Mouse (Mus musculus): ENCODE measurements around the gene Tatdn2.
"Not testable (repeated sequence)": the region's sequence is repeated elsewhere in the genome, so short reads cannot be mapped to it uniquely, and the experiment has no call there.

Gene Tatdn2

DNA sequence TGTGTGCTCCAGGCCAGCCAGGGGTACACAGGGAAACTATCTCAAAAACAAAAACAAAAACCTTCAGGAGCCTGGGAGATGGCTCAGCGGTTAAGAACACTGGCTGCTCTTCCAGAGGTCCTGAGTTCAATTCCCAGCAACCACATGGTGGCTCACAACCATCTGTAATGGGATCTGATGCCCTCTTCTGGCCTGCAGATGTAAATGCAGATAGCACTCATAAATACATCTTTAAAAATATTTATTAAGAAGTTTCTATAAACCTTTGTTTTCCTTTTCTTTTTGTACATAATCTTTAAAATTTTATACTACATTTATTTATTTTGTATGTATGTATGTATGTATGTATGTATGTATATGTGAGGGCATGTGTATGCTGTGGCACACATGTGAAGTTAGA lies 24.8 kb upstream of the Tatdn2 start:
- DNase-seq (ENCODE audit: low spot score in 2 of 2), result not testable (repeated sequence)

DNA sequence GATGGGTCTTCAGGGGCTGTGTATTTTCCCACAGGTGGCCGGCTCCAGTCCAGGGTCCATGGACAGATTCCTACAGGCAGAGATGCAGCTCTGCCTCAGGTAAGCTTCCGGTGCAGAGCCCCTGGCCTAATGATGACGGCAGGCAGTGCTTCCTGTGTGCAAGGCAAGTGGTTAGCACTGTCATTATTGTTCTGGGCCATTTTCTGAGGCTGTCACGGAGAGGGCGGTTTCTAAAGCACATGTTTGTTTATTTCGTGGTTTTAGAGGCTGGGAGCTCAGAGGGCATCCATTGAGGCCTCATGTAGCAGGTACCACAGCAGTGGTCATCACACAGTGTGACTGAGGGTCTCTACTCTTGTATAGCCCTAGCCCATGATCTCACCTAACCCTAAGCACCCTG lies 23.9 kb upstream of the Tatdn2 start:
- DNase-seq (ENCODE audit: low spot score in 2 of 2), result no peak

DNA sequence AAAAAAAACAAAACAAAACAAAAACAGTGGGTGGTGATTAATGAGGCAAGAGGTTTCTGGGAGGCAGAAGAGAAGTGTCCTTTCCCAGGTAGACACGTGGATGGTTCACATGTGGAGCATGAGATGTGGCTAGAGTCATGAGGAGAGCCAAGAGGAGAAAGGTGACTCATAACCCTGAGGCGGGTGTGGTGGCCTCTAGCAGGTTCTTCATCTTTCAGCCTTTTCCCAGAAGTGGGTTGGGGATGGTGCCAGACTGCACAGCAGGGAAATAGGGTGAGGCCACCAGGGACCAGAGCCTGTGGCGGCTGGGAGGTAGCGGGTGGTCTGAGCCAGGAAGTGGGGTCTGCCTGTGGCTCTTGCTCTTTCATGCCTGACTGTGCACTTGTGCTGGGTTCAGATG lies 21.6 kb upstream of the Tatdn2 start:
- DNase-seq (ENCODE audit: low spot score in 2 of 2), result no peak

DNA sequence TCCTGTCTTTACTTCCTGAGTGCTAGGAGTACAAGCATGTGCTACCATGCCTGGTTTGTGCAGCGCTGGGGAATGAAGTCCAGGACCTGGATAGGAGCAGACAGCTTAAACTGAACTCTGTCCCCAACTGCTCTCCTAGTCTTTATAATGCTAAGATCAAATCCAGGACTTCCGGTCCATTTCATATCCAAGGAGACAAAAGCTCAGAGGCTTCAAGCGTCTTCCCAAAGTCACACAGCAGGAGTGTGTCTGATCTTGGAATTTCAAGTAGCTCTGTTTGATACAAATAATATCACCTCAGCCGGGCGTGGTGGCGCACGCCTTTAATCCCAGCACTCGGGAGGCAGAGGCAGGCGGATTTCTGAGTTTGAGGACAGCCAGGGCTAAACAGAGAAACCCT lies 20.9 kb upstream of the Tatdn2 start:
- DNase-seq (ENCODE audit: low spot score in 2 of 2), result no peak

DNA sequence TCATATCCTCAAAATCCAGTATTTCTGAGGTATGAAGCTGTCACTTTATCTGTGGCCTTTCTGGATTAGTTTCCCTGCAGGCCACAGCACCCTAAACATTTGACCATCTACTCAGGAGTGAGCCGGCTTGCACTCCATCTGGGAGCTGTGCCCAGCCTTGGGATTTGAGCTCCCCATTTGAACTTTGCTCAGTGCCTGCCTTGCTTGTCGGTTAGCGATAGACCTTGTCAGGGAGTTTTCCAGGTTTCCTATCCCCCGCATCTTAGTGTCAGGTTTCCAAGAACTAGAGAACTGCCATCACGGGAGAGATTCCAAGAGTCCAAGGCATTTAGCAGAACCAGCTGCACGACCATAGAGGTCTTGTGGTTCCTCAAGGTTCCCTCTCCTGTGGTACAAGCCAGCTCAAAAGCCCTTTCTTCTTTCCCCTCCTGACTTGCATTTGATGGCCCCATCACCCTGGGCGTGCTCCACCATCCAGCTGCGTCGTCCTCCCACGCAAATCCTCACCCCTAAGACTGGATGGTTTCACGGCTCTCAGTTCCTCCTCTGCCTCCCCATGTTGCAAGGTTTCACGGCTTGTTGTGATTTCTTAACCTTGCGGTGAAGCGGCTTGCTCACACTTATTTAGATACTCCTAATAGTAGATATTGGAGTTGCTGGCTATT lies 19.6 kb upstream of the Tatdn2 start:
- no peak for DNase-seq (ENCODE audit: low spot score in 2 of 2)

DNA sequence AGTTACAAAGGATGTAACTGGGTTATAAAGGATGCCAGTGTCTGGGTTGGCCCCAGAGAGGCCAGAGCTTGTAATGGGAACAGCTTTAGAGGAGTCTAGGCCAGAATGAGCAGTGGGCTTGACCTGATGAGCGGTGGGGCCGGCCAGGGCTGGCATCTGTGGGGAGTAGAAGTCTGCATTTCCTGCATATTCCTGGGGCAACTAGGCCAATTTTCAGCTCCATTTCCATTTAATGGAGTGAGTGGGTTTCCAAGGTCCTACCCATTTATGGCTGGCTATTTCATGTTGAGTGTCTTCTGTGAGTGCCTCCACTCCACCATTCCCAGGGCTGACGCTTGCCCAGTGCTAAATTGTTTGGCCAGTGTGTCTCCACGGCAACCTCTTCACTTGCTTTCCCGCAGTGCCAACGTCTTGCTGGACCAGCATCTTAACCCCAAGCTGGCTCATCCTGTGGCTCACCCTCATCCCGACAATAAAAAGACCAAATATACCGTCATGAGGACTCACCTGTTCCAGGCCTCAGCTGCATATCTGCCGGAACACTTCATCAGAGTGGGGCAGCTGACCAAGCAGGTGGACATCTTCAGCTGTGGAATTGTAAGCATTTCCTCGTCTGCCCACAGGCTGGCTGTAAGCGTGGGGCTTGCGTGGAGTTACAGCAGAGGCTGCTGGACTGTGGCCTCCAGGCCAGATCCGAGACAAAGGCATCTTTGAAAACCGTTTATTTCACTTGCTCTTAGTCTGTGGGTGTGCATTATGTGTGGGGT lies 18.4 kb upstream of the Tatdn2 start:
- DNase-seq (ENCODE audit: low spot score in 2 of 2), result peak in 1 of 2 experiments; percentile 14

DNA sequence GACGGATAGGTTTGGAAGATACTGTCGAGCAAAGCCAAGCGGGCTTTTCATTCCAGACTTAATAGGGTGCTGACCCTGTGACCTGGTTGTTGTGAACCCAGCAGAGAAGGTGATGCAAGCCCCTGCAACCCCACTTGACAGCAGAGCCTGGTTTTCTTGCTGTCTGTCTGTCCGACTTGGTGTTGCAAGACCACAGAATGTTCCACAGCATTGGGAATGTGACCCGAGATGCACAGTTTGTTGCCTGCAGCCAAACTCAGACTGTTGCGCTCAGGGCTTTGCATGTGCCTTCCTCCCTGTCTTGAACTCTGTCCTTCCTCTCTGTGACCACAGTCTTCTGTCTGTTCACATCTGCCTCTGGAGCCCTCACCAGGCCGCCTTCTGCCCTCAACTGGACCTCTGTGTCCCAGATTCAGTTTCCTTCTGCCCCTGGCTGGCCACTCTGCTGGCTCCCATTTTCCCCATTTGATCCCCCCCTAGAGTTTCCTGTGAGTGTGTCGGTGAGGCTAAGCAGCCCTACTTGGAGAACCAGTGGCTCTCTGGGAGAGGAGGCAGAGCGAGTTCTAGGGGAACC lies 16.8 kb upstream of the Tatdn2 start:
- no peak for DNase-seq (ENCODE audit: low spot score in 2 of 2)

DNA sequence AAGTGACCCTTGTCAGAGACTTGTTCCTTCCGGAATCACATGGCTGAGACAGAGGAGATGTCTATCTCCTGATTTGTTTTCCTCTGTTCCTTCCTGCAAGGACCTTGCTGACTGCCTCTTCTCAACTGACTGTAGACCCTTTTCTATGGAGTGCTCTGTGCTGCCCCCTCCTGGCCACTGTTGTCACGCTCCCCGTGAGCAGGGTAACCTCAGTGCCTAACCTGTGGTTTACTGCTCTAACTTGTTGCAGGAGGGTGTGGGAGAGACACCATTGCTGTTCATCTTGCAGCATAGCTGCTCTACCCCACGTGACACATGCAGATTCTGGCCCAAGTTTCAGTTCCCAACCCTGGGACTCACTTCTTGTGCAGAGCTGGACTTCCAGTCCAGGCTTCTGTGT lies 15.6 kb upstream of the Tatdn2 start:
- peak; percentile 44 to 68 for DNase-seq (ENCODE audit: low spot score in 2 of 2)

DNA sequence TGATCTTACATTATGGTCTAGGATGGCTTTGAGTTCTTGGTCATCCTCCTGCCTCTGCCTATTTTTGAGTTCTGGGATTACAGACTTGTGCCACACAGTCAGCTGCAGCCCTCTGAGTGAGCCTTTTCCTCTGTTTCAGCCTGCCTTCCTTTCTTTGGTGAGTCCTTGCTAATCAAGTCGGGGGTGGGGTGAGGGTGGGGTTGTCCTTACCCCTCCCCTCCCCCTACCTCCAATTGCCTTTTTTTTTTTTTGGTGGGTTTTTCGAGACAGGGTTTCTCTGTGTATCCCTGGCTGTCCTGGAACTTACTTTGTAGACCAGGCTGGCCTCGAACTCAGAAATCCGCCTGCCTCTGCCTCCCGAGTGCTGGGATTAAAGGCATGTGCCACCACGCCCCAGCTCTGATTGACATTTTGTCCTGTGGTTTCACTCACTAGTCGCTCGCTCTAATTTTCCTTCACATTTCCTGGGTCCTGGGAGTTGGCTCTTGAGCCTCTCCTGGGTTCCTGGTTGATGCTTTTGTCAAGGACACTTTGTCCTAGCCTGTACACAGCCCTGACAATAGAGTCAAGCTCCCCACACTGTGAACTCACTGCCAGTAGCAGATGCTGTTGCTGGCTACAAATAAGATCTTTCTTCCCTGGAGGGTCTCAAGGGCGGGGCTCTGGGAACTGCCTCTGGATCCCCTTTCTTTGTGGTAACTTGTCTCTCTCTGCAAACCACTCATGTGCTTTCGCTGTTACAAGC lies 13.6 kb upstream of the Tatdn2 start:
- no peak for DNase-seq (ENCODE audit: low spot score in 2 of 2)

DNA sequence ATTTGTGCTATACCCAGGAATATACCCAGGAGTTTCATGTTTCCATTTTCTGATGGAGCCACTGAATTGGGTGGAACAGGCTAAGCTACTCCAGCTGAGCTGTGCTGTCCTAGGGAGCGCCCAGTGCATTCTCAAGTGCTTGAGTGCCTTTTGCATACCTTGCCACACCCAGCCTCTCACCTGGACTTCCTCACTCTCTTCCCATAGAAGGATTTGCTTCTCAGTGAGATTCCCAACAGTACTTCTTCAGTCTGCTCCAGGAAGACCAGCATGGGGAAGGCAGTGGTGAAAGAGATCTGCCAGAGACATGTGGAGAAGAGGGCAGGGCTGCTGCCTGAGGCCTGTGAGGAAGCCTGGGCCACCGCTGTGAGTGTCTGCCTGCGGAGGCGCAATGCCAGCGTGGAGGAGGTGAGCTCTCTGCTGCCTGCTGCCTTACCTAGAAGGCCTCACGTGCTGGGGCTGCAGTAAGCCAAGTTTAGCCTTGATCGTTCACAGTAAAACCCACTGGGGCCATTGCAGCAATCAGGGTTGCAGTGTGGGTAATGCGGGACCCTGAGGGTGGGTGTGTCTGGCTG lies 10.2 kb upstream of the Tatdn2 start:
- DNase-seq (ENCODE audit: low spot score in 2 of 2), result no peak

DNA sequence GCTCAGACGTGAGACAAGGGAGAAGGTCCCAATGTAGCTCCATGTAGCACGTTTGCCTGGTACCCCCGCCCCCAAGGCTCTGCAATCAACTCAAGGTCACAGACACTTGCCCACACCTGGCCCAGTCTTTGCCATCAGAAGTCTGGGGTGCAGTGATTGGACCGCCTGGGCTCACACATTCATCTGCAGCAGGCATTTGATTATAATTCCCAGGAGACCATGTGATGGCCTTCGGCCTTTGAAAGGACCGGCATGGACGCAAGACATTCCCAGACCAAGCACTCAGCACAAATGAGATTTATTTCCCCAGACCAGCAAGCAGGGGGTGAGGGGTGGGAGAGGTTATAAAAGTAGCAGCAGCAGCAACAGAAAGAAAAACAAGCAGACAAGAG lies 6.8 kb upstream of the Tatdn2 start:
- DNase-seq (ENCODE audit: low spot score in 2 of 2), result no peak

DNA sequence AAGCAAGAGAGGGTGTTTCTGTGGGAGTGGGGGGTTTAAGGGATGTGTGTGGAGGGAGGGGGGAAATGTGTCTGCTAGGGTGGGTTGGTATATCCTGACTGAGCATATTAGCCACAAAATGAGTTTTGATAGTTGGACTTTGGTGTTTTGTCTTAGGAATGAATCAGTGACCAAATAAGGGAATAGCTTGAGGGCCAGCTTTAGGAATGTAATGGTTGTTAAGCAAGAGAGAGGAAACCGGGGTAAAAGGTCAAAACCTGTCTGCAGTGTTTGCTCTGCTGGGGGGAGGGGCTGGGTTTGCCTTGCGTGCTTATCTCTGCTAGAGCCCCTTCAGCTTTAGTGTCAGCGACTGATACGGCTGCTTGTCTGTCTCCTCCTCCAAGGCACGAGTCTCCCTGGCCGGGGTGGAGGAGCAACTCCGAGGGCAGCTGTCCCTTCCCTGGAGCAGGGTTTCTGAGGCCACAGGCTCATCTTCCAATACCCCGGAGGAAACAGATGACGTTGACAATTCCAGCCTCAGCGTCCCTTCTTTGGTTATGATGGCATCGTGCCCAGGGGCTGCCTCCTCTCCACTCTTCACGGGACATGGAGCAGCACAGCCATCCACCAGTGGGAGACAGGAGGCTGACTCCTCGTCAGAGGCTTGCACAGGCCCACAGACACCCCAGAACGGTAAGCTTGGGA lies 6.3 kb upstream of the Tatdn2 start:
- DNase-seq (ENCODE audit: low spot score in 2 of 2), result no peak

DNA sequence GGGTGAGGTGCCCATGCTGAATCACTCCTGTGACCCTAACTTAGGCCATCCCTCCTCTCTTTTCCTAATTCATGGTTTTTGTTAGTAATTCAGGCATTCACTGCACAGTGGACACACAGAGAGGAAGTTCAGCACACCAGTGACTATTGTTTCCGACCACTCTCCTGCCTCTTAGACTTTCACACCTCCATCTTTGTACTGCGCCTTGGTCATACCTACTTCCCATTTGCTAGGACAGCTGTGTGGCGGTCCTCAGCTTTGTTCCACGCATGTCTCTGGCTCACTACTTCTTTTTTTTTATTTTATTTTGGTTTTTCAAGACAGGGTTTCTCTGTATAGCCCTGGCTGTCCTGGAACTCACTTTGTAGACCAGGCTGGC lies 5.8 kb upstream of the Tatdn2 start:
- no peak for DNase-seq (ENCODE audit: low spot score in 2 of 2)

DNA sequence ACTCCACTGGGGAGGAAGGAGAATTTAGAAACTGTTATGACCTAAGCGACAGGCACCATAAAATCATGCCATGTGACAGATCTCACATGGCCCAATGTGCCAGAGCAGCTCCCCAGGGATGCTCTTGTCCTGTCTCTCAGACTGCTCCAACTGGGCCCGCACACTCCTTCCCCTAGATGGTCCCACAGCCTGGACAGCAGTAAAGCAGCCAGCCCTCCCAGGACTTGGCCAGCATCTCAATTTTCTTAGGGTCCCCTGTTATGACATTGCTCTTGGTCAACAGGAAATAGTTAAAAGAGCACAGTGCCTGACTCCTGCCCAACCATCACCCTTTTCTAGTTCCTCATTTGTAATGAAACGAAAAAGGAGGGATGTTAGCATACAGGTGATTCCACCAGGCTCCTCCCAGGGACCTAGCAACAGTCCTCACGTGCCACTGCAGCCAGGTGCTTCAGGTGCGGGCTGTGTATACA lies 4.2 kb upstream of the Tatdn2 start:
- DNase-seq (ENCODE audit: low spot score in 2 of 2), result no peak

DNA sequence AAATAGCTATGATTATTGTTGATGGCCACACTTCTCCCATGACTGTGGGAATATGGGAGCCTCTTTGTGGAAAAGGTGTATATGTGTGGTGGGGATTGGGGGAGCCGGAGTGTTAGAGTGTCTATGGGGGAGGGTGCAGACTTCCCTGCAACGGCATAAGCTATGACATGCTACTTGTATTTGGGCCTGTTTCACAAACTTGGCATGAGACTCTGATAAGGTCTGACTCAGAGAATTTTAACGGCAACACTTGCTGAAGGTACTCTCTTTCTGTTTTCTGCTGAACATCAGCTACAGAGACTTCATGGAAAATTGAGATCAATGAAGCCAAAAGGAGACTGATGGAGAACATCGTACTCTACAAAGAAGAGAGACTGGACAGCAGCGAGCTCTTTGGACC lies 3.5 kb upstream of the Tatdn2 start:
- no peak for DNase-seq (ENCODE audit: low spot score in 2 of 2)

DNA sequence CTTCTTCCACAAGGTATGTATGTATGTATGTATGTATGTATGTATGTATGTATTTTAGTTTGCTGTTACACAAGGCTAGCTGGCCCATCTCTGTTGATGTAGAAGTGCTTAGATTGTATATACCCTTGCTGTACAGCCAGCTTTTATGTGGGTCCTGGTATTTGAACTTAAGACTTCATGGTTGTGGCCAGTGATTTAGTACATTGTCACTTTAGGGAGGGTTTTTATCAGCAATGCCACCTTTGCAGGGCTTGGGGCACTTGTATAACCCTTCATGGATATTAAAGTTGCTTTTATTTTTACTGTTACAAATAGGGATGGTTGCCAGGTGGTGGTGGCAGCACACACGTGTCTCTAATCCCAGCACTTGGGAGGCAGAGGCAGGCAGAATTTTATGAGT lies 1.6 kb upstream of the Tatdn2 start:
- no peak for DNase-seq (ENCODE audit: low spot score in 2 of 2)

DNA sequence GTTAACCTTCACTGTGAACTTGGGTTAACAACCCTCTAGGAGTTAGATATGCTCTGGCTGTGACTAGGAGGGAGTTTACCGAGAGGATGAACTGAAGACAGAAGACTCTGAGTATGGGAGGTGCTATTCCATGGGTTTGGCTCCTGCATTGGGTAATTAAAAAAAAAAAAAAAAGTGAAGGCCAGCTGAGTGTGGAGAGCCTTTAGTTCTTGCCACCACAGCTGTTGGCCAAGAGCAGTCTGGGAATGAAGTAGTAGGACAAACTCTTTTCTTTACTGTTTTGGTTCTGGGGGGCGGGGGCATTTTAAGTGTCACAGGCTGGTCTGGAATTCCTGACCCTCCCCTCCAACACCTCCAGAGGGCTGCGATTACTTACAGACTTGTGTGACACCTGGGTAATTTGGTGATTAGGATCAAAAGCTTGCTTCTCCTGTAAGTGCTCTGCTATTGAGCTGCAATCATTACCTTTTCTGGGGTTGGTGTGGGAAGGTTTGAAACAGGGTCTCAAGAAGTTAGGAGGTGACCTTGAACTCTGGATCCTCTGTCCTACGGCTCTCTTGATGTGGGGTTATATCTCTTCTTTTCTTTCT lies 989 bp upstream of the Tatdn2 start:
- no peak for DNase-seq (ENCODE audit: low spot score in 2 of 2)

DNA sequence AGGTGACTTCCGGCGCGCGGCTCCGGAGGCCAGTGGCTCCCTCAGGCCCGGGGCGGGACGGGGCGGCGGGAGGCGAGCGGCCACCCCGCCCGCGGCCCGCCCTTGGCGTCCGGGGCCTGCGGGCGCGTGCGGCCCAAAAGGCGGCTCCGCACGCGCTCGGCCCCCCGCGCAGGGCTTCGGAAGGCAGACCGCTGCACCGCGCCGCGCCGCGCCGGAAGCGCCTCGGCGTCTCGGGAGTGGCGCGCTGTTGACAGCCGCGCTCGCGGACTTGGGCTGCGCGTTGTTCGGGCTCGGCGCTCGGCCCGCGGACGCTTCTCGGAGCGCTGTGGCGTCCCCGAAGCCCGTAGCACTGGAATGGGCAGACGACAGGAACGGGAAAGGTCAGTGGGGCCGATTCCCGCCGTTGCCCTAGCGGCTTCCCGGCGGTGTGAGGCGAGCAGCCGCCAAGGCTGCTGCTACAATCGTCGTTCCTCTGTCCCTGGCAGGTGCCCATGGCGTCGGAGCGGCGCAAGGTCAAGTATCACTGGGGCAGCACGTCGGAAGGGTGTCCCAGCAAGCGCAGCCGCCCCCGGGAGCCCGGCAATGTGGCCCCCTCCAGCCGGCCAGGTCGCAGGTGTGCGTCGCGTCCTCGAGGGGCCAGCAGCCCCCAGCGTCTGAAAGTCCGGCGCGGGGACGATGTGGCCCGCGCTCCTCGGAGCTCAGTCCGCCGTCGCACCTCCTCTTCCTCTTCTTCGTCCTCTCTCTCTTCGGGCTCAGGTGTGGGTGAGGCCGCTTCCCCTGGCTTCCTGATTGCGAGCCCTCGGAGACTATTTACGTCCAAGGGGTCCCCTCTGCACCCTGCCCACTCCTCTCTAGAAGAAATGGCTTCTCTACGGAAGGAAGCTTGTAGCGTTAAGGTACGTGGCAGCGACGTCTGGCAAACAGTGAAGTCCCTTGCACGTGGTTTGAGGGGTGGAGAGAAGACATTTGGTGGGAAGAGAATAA lies 664 bp downstream of the Tatdn2 start:
- DNase-seq (ENCODE audit: low spot score in 2 of 2), result no peak

DNA sequence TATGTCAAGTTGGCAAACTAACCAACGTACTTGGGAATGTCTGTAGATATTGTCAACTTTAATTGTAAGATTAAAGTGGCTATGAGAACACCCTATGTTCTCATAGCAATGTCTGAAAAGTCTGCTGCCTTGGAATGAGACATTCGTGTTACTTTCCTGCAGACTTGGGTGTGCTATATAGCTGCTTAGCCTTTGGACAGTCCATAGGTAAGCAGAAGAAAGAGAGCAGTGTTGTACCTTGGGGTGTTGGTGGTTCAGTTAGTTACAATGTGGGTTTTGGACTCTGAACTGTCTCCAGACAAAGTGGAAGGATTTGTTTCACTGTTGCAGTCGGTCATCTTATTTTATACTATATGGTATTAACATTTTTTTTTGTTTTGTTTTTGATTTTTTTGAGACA lies 15.9 kb downstream of the Tatdn2 start:
- DNase-seq (ENCODE audit: low spot score in 2 of 2), result no peak

DNA sequence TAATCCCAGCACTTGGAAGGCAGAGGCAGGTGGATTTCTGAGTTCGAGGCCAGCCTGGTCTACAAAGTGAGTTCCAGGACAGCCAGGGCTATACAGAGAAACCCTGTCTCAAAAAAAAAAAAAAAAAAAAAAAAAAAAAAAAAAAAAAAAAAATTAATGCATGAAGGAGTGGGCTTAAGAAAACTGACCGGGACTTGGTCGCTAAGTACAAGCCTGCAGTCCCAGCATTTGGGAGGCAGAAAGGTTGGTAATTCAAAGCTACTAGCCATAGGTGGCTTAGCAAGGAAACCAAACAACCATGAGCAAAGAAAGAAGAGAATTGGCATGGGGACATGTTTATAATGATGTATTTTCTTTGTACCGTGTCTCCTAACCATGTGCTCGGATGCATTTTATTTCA lies 16.5 kb downstream of the Tatdn2 start:
- DNase-seq (ENCODE audit: low spot score in 2 of 2), result not testable (repeated sequence)
